Mouse (Mus musculus): Measurements from ENCODE around the gene Cmtm6.
A peak's percentile ranks its signal among the peaks of the same experiment; 100 is the strongest.
"Not testable (repeated sequence)": the region's sequence is repeated elsewhere in the genome, so short reads cannot be mapped to it uniquely, and the experiment has no call there.

Gene Cmtm6

DNA sequence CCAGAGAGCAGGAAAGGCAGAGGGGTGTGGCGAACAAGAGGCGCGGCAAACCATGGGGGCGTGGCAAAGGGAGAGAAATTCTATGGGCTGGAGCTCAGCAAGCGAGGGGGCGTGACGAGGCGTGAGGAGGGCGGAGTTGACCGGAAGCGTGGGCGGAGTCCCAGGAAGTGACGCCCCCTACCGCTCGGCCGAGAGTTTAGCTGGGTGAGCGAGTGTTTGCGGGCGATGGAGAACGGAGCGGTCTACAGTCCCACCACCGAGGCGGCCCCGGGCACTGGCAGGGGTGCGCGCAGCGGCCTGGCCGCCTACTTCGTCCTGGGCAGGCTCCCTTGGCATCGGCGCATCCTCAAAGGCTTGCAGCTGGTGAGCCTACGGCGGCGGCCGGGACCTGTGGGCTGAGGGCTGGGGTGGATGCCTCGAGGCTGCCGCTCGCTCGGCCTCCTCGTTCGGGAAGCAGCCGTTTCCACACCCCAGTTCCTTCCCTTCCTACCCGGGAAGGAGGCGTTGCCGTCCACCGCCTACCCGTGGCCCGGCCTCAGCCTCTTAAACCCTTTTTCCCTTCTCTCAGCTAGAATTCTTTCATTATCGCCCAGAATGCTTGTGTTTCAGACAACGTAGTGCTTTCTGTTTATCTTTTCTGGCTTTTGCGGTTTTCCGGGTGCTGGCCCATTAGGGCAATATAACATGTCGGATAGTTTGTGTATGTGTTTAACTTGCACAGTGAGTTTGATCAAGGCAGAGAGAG is at the start of gene Cmtm6:
Gene Cmtm6 (plus strand): TSS at position 106 of the 745 bp plus-strand sequence.
- DNase-seq (ENCODE audit: low spot score in 2 of 2), result peak; percentile 99

DNA sequence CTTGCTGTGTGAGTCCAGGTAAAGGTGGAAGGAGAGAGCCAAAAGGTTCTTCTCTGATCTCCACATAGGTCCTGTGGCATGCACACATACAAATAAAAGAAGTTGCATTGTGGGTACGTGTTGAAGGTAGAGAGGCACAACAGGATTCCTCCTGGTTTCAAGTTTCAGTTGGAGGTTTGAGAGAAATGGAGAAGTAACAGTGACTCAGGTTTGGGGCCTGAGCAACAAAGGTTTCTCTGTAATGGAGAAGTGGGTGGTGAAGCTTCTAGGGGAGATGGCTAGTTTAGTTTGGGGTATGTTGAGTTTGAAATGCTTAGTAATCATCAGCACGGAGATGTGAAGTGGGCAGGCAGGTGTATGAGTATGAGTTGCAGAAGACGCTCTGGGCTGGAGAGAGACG is 48.7 kb upstream of the Cmtm6 start:
- no peak for DNase-seq (ENCODE audit: low spot score in 2 of 2)

DNA sequence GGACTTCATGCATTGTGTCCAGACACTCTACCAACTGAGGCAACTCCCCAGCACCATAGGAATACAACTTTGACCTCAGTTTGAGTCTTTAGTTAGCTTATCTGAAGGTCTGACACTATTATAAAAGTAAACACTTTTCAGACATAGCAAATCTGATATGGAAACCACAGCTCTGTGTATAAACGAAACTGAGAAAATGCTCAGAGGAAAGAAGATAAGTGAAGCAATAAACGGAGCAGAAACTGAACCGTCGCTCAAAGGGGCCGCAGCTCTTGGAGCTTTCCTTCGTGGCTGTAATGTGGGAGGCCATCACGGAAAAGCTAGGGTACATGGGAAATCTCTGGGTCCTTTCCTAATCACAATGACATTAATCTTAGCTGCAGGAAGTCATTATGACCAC is 44.7 kb upstream of the Cmtm6 start:
- DNase-seq (ENCODE audit: low spot score in 2 of 2), result no peak

DNA sequence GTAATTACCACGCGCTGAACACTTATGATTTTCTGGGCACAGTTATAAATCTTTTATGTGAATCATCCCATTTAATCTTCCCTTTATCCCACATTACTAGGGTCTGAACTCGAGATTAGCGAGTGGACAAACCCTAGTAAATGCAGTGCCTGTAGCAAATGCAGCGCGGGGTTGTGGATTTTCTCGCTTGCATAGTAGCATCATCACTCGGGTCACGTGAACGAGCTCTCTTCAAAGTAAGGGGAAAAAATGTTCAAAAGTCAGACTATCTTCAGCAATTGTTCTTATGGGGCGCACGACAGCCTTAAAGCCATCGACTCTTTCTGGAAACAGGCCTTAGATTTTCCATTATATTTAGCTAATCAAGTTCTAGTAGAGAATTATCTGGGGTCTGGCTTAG is 43.3 kb upstream of the Cmtm6 start:
- DNase-seq (ENCODE audit: low spot score in 2 of 2), result no peak

DNA sequence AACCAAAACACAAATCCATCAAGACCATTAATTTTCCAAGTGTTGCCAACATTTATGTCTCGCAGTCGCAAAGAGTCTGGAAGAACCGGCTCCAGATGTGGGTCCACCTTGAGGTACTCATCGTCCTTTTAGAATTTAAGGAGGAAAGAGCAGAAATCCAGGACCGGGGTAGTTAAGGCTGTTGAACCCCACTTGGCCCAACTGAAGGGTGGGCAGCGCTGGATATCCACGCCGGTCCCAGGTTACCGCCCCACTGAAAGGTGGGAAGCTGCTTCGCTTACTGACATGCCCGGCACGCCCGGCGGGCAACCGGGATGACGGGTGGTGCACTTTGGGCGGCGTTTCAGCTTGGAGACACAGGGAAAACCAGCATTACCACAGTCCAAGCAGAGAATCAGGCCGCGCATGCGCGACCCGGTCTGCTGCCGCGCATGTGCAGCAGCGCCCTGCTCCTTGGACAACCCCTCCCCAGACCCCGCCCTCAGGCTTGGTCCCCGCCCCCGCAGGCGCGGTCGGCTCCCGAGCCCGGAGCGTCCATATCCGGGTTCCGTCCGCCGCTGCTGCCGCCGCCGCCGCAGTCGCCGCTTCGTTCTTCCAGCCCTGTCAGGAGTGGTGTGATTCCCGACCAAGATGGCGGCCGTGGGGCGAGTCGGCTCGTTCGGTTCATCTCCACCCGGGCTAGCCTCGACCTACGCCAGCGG is 42.5 kb upstream of the Cmtm6 start, which contains the start of gene Dync1li1:
Gene Dync1li1 (plus strand): TSS at position 539 of the 701 bp plus-strand sequence.
- peak; percentile 98 to 99 for DNase-seq (ENCODE audit: low spot score in 2 of 2)

DNA sequence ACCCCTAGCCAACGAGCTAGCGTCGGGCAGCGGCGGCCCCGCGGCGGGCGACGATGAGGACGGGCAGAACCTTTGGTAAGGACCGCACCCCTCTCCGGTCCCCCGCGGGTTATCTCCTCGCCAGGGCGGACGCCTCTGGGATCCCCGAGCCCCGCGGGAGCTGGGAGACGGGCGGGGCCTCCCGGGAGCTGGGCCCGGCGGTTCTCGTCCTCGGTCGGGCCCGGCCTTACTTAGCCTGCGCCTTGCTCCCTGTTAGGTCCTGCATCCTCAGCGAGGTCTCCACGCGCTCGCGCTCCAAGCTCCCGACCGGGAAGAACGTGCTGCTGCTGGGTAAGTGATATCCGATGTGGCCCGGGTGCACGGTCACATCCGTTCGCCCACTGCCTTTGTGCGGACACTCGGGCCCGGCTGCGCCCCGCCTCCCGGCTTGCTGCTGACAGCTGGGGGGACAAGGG is 41.9 kb upstream of the Cmtm6 start:
- peak in 1 of 2 experiments; percentile 66 for DNase-seq (ENCODE audit: low spot score in 2 of 2)

DNA sequence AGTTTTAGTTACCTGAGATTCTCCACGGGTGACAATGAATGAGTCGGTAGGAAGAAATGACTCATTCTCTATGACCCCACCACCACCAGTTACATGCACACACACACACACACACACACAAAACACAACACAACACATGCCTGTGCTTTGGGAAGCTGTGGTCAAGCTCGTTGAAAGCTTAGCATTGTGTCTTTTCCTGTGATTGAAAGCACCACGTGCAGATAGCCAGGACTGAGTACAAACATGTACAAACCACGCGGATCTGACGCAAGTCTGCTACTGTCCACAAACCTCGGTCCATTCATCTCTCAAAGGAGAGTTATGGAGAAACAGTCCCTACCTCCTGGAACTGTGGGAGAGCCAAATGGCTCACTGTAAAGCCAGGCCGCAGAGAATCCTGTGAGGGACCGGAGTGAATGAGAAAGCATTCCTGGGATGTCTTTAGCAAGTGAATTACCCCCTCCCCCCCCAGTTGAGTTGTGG is 40.8 kb upstream of the Cmtm6 start:
- no peak for DNase-seq (ENCODE audit: low spot score in 2 of 2)

DNA sequence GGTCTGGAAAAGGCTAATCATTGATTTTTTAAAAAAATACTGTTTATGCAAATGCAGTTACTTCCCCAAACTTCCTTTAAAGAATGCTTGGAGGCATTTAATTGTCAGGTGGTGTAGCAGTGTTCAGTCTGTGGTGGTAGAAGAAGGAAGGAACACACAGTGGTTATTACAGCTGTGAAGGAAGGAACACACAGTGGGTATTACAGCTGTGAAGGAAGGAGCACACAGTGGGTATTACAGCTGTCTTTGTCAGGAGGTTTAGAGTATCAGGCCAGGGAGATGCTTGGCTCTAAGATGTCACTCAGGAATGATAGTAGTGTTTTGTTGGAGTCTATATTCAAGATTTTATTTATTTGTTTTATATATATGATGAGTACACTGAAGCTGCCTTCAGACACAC is 39.8 kb upstream of the Cmtm6 start:
- DNase-seq (ENCODE audit: low spot score in 2 of 2), result no peak

DNA sequence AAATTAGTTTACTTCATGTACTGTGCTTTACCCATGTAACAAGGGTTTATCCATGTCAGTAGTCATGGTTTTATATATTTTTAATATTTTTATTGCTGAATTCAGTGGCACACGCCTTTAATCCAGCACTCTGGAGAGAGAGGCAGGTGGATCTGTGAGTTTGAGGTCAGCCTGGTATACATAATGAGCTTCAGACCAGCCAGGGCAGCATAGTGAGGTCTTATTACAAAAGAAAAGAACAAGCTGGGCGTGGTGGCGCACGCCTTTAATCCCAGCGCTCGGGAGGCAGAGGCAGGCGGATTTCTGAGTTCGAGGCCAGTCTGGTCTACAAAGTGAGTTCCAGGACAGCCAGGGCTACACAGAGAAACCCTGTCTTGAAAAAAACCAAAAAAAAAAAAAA is 35.3 kb upstream of the Cmtm6 start:
- not testable (repeated sequence) for DNase-seq (ENCODE audit: low spot score in 2 of 2)

DNA sequence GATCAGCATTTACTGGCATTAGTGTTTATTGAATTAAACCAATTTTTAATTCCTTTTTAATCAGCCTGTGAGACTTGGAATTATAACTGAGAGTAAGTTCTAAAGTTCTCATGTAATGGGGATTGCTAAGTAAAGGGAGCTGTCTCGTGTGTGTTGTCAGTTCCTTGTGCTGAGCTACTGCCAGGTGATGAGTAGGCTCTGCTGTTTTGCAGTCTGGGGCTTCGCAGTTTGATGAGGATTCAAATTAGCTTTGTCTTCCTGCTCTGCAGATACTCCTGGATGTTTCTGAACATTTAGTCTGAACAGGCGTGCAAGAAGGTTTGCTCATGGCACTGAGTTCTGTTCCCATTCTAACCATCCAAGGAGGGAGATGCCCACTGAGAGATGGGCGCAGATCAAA is 33.8 kb upstream of the Cmtm6 start:
- DNase-seq (ENCODE audit: low spot score in 2 of 2), result no peak

DNA sequence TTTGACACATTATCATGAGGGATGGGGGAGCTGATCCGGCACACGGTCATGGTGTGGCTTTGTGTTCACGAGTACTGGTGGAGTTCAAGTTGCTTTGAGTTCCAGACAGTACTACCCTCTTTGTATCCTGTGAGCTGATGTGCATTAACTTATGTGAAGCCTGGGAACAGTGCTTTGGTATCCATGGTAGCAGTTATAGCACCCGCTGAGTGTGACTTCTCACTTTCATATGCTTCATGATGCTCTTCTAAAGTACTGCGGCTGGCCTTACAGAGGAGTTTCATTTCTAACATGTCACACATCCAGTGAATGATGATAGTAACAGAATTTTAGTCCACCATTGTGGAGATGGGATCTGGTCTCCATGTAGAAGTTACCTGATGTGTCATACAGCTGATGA is 33.0 kb upstream of the Cmtm6 start:
- DNase-seq (ENCODE audit: low spot score in 2 of 2), result no peak

DNA sequence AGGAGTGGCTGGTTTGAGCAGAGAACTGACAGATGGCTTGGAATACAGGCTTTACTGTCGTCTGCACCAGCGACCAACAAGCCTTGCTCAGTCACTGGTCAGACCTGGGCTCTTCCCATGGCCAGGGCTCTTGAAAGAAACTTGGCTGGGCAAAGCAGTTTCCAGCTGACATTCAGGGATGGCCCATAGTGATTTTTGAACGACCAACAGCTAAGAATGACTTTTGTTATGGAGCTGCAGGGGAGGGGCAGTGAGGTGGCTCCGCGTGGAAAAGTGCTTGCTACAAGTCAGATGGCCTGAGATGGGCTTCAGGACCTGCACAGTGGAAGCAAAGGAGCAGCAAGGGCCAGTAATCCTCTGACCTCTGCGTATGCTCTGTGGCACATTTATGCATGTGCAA is 31.7 kb upstream of the Cmtm6 start:
- no peak for DNase-seq (ENCODE audit: low spot score in 2 of 2)

DNA sequence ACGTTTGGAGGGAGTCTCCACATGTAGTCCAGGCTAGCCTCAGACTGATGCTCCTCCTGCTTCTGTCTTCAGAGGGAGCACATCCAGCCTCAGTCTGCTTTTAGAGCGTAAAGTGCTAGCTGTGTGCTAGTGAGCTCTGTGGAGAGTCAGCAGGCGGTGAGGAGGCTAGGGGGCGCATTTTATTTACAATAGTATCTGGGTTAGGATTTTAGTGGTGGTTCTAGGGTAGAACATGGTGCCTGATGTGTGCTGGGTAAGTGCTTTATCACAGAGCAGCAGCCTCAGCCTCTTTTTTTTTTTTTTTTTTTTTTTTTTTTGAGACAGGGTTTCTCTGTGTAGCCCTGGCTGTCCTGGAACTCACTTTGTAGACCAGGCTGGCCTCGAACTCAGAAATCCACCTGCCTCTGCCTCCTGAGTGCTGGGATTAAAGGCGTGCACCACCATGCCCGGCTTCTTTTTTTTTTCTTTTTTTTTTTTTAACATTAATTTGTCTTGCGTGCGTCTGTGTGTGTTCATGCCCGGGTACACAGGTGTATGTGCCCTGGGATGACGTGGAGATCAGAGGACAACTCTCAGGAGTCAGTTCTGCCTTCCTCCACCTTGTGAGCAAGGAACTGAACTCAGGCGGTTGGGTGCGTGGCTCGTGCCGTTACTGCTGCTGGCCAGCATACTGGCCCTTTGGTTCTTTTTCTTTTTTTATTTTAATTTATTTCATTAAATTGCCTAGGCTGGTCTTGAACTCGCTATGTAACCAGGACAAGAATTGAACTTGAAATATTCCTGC is 30.8 kb upstream of the Cmtm6 start:
- DNase-seq (ENCODE audit: low spot score in 2 of 2), result no peak

DNA sequence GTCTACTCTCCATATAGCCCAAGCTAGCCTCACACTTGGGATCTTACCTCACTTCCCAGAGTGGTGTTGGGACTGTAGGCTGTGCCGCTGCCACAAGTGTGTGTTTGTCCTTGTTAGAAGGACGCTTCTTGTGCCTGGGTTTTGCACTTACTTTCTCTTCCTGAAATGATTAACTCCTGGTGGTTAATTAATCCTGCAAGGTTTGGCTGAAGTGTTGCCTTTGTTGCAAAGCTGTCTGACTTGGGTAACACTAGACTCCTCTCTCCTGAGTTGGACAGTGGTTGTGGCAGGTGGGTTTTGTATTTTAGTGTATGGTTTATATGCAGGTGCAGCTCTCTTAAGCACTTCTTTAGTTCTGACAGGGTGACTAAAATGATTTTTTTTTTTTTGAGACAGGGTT is 29.9 kb upstream of the Cmtm6 start:
- DNase-seq (ENCODE audit: low spot score in 2 of 2), result no peak

DNA sequence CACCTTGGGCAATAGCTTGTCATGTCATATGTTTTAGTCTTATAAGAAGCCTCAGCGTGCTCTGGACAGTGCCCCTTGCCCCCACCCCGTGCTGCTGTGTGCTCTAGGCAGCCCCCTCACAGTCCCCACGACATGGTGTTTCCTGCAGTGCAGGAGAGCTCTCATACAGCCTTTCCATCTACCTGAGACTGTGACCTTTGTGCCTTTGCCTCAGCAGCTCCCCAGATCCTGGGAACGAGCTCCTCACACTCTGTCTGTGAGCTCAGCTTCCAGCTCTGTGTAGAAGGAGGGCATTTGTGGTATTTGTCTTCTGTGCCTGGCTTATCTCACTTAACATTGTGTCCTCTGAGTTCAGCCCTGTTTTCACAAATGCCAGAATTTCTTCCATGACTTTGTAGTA is 29.0 kb upstream of the Cmtm6 start:
- DNase-seq (ENCODE audit: low spot score in 2 of 2), result no peak

DNA sequence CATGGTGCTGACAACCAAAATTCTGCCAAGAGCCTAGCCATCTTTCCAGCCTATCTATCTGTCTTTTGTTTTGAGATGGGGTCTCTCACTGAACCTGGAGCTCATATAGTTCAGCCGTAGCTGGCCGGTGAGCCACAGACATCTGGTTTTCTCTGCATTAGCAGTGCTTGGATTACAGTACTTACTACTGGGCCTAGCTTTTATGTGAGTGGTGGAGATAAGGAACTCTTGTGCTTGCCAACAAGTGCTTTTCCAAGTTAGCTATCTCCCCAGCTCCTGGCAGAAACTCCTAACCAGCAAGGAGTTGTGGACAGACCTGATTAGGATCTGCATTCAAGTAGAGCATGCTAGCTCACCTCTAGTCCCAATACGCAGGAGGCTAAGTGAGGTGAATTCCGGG is 23.1 kb upstream of the Cmtm6 start:
- DNase-seq (ENCODE audit: low spot score in 2 of 2), result no peak

DNA sequence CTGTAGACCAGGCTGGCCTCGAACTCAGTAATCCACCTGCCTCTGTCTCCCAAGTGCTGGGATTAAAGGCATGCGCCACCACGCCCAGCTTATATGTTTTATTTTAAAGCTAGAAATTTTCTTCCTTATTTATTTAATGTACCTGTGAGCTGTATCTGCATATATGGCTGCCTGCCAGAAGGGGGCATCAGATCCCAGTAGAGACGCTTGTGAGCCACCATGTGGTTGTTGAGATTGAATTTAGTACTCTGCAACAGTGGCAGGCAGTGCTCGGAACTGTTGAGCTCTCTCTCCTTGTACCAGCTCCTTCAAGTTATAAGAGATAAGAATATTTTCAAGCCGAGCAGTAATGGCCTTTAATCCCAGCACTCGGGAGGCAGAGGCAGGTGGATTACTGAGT is 20.6 kb upstream of the Cmtm6 start:
- DNase-seq (ENCODE audit: low spot score in 2 of 2), result no peak

DNA sequence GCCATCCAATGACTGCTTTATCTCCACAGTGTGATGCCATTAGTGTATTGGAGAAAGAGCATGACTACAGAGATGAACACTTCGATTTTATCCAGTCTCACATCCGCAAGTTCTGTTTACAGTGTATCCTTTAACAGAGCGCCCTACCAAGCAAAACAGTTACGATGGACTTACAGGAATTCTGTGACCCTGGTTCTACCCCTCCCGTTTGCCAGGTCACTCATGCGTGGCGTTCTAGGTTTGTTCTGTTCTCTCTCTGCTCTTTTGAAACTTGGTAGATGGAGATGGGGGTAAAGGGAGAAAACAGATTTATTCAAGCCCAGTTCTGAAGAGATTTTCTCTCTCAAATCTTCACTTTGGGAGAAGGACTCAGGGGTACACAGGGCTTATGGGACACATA is 17.4 kb upstream of the Cmtm6 start:
- DNase-seq (ENCODE audit: low spot score in 2 of 2), result no peak

DNA sequence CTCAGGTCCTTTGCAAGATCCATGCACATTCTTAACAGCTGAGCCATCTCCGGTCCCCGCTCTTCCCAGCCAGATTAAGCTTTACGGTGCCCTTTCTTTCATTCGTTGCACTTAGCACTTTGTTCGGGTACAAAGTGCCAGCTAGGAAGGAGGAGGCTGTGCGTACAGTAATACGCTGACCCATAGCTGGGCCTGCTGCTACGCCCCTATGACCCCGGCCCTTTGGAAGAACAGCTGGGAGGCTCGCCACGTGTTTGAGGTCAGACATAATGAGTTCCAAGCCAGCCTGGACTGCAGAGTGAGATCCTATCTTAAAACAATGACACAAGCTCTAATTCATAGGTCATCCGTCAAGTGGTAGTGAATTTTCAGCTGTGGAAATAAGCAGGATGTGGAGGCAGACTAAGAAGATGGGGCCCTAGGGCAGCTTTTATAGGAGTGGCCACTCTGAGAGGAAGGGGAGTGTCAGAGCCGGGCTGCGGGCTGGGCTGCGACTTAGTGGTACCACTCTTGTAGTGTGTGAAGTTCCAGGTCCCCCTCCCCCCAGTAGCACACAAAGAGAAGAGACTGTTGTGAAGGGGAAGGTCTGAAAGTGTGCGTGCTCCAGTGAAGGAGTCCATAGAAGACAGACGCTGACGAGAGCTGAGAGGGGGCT is 14.1 kb upstream of the Cmtm6 start:
- no peak for DNase-seq (ENCODE audit: low spot score in 2 of 2)

DNA sequence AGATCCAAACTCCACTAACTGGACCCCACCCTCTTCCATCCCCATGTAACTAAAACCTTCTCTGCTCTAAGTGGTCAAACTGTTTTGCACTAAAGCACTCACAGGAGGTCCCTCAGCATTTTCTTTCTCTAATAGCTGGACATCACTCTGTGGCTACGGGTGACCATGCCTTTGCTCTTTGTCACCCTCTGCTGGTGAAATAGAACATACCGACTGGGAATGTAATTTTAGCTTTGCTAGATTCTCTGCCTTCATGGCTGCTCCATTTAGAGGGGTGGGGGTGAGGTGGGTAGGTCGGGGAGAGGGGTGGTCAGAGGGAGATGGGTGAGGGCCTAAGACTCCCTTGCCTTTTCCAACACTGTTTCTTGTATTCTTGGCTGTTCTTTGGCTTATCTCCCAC is 3.6 kb upstream of the Cmtm6 start:
- DNase-seq (ENCODE audit: low spot score in 2 of 2), result no peak

DNA sequence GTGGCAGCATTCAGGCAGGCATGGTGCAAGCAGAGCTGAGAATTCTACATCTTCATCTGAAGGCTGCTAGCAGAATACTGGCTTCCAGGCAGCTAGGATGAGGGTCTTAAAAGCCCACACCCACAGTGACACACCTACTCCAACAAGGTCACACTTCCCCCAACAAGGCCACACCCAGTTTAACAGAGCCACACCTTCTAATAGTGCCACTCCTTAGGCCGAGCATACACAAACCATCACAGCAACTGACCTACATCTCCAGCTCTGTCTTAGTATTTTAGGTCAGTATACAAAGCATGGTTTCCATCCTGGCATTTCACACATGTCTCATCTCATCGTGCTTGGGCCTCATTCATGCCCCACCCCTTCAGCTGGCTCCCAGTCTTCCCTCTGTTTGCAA is 2.5 kb upstream of the Cmtm6 start:
- not testable (repeated sequence) for DNase-seq (ENCODE audit: low spot score in 2 of 2)
